Mouse (Mus musculus) stomach, embryonic 14.5 days (tissue): Measurements from ENCODE around the gene Slfn14. TPM values are rescaled to one million over a fixed set of nuclear protein-coding genes. Genes with fewer than 3 reads are reported as not detected.
"Not testable (repeated sequence)": the region's sequence is repeated elsewhere in the genome, so short reads cannot be mapped to it uniquely, and the experiment has no call there.

Source experiments
- ATAC-seq: fragments of 200-750 bp; cut with Nextera tagmentation; 2 replicates; pipeline ENCODE4 v1.8.0; 2017; ENCODE audit warnings: low read depth, moderate TSS enrichment; ENCODE audit not compliant: insufficient number of reproducible peaks, insufficient read depth, low FRiP score
- H3K27ac ChIP-seq: fragments of 300-500 bp; sonication (generic); 2 replicates; pipeline ENCODE4 v1.5.1; 2014; ENCODE audit warnings: mild to moderate bottlenecking, low read length, moderate library complexity, mixed read lengths
- H3K27me3 ChIP-seq: fragments of 300-500 bp; sonication (generic); 2 replicates; pipeline ENCODE4 v1.6.1; 2014; ENCODE audit warnings: low read length, control low read depth, mixed read lengths; ENCODE audit not compliant: control insufficient read depth, insufficient read depth
- H3K36me3 ChIP-seq: fragments of 300-500 bp; sonication (generic); 2 replicates; pipeline ENCODE4 v1.6.1; 2014; ENCODE audit warnings: mild to moderate bottlenecking, control low read depth, low read length, moderate library complexity, mixed read lengths; ENCODE audit not compliant: control insufficient read depth, insufficient read depth
- H3K4me1 ChIP-seq: fragments of 300-500 bp; sonication (generic); 2 replicates; pipeline ENCODE4 v1.6.1; 2014; ENCODE audit warnings: low read length, control low read depth, mixed read lengths; ENCODE audit not compliant: control insufficient read depth, insufficient read depth
- H3K4me2 ChIP-seq: fragments of 300-500 bp; sonication (generic); replicated peaks from 2 replicates; pipeline ENCODE4 v1.6.1; 2014; ENCODE audit warnings: low read depth, low read length, control low read depth
- H3K4me3 ChIP-seq: fragments of 300-500 bp; sonication (generic); 2 replicates; pipeline ENCODE4 v1.5.1; 2014; ENCODE audit warnings: low read depth, low read length, control low read depth
- H3K9ac ChIP-seq: fragments of 300-500 bp; sonication (generic); replicated peaks from 2 replicates; pipeline ENCODE4 v1.6.1; 2014; ENCODE audit warnings: low read depth, mild to moderate bottlenecking, control low read depth, low read length, moderate library complexity, mixed read lengths
- H3K9me3 ChIP-seq: fragments of 300-500 bp; sonication (generic); 2 replicates; pipeline ENCODE4 v1.6.1; 2016; ENCODE audit warnings: low read depth, low read length, control low read depth; ENCODE audit not compliant: control insufficient read depth
- WGBS: fragments of 180-500 bp; shearing (Covaris S2); extraction: QIAGEN DNeasy Blood & Tissue Kit; methylation state at CpG from one replicate; pipeline ENCODE4 v1.1.7; 2014; 5-methylcytosine and 5-hydroxymethylcytosine counted together
- polyA plus RNA-seq: library from polyadenylated mRNA; unstranded; fragments of >200 nt; fragmentation: Nextera tagmentation; extraction: Ambion mirVana; gene quantifications from 2 replicates; pipeline ENCODE4 v1.2.1, GENCODE M21; 2014

Gene Slfn14
- polyA plus RNA-seq, 1 experiment from 2014 or later = 0.14 TPM

DNA sequence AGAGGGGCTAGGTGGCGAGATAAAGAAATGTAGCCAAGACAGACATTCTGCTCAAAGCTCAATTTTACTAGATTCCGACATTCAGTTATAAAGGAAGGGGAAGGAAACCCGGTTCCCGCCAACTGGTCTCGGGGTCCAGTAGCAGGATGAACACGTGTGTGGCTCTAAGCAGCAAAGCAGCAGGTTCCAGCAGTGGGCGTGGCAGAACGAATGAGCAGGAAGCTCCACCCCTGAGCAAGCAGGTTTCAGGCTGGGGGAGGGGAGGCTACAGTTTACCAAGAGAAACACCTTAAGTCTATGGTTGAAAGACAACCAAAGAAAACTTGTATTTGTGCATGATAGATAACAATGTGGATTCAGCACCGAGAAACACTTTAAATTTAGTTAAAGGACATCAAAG lies 49.1 kb downstream of the Slfn14 start:
- not testable (repeated sequence) for H3K9ac ChIP-seq, H3K27me3 ChIP-seq, H3K4me2 ChIP-seq, H3K9me3 ChIP-seq, H3K36me3 ChIP-seq, ATAC-seq, H3K4me1 ChIP-seq, H3K27ac ChIP-seq, H3K4me3 ChIP-seq
- 79% methylated on average over 9 of the region's 9 CpGs for WGBS

DNA sequence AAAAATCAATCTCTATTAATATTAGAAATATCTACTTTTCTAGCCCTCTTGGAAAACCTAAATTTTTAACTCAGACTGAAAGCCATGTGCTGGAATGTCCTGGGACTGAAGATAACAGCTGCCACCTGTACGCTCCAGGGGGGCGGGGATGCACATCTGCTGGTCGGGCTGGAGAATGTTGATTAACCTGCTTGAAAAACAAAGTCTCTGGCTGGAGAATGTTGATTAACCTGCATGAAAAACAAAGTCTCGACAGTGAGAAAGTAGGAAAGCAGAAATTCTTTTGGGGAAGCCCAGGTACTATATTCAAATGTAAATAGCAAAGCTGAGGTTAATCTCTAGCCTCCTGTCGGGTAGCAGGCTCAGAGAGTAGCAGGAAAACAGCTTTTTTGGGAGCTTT lies 52.9 kb downstream of the Slfn14 start:
- not testable (repeated sequence) for H3K4me1 ChIP-seq, H3K9ac ChIP-seq, H3K36me3 ChIP-seq, ATAC-seq, H3K4me3 ChIP-seq, H3K27ac ChIP-seq, H3K9me3 ChIP-seq, H3K27me3 ChIP-seq, H3K4me2 ChIP-seq
- 37% methylated on average over 5 of the region's 5 CpGs for WGBS

DNA sequence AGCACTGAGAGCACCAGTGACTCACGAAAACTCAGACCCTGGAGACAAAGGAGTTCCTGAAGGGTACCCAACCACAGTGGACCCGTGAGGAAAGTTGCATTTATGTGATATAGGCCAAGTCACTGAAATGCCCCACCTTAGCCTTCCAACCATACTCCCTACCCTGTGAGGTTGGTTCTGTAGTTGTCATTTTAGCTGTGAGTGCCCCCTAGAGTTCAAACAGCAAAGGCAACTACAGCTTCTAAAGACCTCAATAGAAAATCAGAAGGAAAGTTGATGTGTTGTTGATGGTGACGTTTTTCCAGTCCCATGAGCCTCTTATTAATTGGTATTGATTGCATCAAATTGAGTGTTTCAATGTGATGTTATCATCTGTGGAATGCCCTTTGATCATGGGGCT lies 55.6 kb downstream of the Slfn14 start:
- H3K4me2 ChIP-seq = no peak overlapping the region
- H3K27ac ChIP-seq = no peak overlapping the region
- no peaks in the 10 kb centered on the region for H3K9me3 ChIP-seq
- no peak overlapping the region for H3K4me3 ChIP-seq
- H3K36me3 ChIP-seq = no peaks in the 10 kb centered on the region
- H3K27me3 ChIP-seq = no peaks in the 10 kb centered on the region
- H3K4me1 ChIP-seq = no peaks in the 10 kb centered on the region
- no peak overlapping the region for H3K9ac ChIP-seq
- WGBS = 68% methylated on average over 3 of the region's 3 CpGs
- no peak for ATAC-seq

DNA sequence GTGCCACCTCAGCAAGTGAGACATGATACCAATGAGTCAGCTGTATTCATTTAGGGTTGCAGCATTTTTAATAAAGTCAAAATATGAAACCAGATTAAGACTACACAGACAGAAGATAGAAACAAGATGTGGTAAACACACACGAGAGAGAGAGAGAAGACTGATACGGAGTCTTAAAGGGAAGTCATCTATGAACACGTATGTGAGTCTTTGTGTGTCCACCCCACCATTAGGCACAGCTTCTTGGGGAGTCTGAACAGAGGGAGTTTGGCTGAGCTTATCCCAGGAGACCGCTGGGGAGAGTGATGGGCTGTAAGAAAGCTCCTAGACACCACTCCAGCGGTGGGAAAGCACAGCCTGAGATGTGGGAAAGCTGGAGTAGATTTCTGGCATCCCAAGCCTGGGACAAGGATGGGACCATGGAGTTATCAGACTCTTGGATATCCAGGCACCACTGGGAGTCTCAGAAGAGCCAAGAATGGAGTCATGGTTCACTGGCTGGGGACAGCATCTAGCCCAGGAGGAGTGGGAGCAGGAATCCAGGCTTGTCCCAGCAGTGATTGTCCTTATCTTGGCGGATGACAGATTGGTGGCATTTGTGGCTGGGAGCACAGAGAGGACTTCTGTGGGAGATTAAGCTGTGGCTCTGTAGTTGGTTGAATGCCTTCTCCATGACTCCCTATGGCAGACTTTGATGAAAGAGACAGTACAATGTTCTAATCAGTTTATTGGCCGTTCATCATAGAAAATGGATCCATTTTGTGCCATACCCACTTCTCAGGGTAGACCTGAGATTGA lies 58.4 kb downstream of the Slfn14 start:
- no peak overlapping the region for H3K4me2 ChIP-seq
- no peak overlapping the region for H3K9ac ChIP-seq
- H3K27ac ChIP-seq = no peak overlapping the region
- H3K36me3 ChIP-seq = no peaks in the 10 kb centered on the region
- no peaks in the 10 kb centered on the region for H3K4me1 ChIP-seq
- H3K27me3 ChIP-seq = no peaks in the 10 kb centered on the region
- no peak overlapping the region for H3K4me3 ChIP-seq
- no peaks in the 10 kb centered on the region for H3K9me3 ChIP-seq
- ATAC-seq = no peak
- WGBS = 79% methylated on average over 7 of the region's 7 CpGs

GRCm38 (mm10) chr11:83225371-83225960 lies 61.1 kb downstream of the Slfn14 start:
- Histone ChIP-seq H3K9me3 (no peaks in the 10 kb centered on the region), H3K9ac (no peak overlapping the region), H3K4me2 (no peak overlapping the region), H3K4me3 (no peak overlapping the region), H3K27ac (no peak overlapping the region), H3K36me3 (no peaks in the 10 kb centered on the region), H3K4me1 (no peaks in the 10 kb centered on the region), H3K27me3 (no peaks in the 10 kb centered on the region)
- 89% methylated on average over 9 of the region's 9 CpGs for WGBS
- ATAC-seq = no peak

Other genes with a start within 250 kb of the Slfn14 start
- 3.4 and 4.9 TPM in 2 replicates for gene Slfn2, start 221.6 kb downstream of the Slfn14 start, polyA plus RNA-seq
- 0.22 TPM in 1 of 2 replicates, not detected in the other for gene Slfn1, start 169.9 kb downstream of the Slfn14 start, polyA plus RNA-seq
- gene Slfn4, start 111.5 kb downstream of the Slfn14 start, polyA plus RNA-seq = 0.19 TPM in 1 of 2 replicates, not detected in the other
- 0.57 and 0.77 TPM in 2 replicates for gene Slfn3, start 95.4 kb downstream of the Slfn14 start, polyA plus RNA-seq
- 68.6 and 72.3 TPM in 2 replicates for gene Ap2b1, start 12.3 kb upstream of the Slfn14 start, polyA plus RNA-seq
- gene Pex12, start 15.9 kb upstream of the Slfn14 start, polyA plus RNA-seq = 15.9 and 16.7 TPM in 2 replicates
- gene Rasl10b, start 122.4 kb upstream of the Slfn14 start, polyA plus RNA-seq = 0.62 and 1.1 TPM in 2 replicates
- gene Gas2l2, start 142.7 kb upstream of the Slfn14 start, polyA plus RNA-seq = 0.10 TPM in 1 of 2 replicates, not detected in the other
- gene 1700020L24Rik, start 151.0 kb upstream of the Slfn14 start, polyA plus RNA-seq = 1.5 TPM in 1 of 2 replicates, not detected in the other
- 1.4 and 1.9 TPM in 2 replicates for gene Mmp28, start 176.3 kb upstream of the Slfn14 start, polyA plus RNA-seq
- 26.8 and 27.0 TPM in 2 replicates for gene Taf15, start 186.4 kb upstream of the Slfn14 start, polyA plus RNA-seq
- gene Heatr9, start 235.4 kb upstream of the Slfn14 start, polyA plus RNA-seq = not detected in 2 replicates
- gene Ccl5, start 243.8 kb upstream of the Slfn14 start, polyA plus RNA-seq = 0.69 and 1.0 TPM in 2 replicates